Mouse (Mus musculus) spleen, adult 10 weeks (tissue): ENCODE measurements around the gene Bpifa1. TPM values are rescaled to one million over a fixed set of nuclear protein-coding genes. Genes with fewer than 3 reads are reported as not detected.

ENCODE experiments used
- polyA plus RNA-seq: library from polyadenylated mRNA; stranded (reverse); fragments of 350-450 nt; fragmentation: Illumina TruSeq; extraction: RNeasy Lipid Tissue Mini Kit (QIAGEN cat#74804); gene quantifications from one replicate; pipeline ENCODE4 v1.2.3, GENCODE M21; 2015; ENCODE audit warnings: low replicate concordance; ENCODE audit not compliant: insufficient read depth

Bpifa1 gene
- polyA plus RNA-seq, result not detected

GRCm38 (mm10) chr2:154142580-154142979 is at the start of gene Bpifa1:
TSS of gene Bpifa1 (plus strand) at chr2:154142880.

DNA sequence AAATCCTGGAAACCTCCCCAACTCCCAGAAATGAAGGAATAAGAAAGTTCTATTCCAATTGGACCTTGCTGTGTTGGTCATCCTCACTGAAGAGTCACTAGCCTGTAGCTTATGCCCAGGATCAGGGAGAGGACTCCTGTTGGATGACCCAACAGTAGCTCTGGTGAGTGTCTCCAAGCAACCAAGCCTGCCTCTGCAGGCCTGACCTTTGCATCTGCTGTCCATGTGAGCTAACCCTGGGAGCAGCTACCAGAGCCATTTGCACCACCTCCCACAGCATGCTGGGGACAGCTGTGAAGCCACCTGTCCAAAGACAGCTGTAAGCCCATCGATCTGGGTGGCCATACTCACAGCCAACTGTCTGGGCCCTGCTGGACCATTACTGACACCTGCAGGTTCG is 12.6 kb upstream of the Bpifa1 start, which contains the start of gene Bpifa3:
Gene Bpifa3 (plus strand): TSS at position 217 of the 400 bp plus-strand sequence.

GRCm38 (mm10) chr2:154162307-154162706 is 19.6 kb downstream of the Bpifa1 start, which contains the start of gene Bpifa5:
TSS of gene Bpifa5 (plus strand) at chr2:154162607.

DNA sequence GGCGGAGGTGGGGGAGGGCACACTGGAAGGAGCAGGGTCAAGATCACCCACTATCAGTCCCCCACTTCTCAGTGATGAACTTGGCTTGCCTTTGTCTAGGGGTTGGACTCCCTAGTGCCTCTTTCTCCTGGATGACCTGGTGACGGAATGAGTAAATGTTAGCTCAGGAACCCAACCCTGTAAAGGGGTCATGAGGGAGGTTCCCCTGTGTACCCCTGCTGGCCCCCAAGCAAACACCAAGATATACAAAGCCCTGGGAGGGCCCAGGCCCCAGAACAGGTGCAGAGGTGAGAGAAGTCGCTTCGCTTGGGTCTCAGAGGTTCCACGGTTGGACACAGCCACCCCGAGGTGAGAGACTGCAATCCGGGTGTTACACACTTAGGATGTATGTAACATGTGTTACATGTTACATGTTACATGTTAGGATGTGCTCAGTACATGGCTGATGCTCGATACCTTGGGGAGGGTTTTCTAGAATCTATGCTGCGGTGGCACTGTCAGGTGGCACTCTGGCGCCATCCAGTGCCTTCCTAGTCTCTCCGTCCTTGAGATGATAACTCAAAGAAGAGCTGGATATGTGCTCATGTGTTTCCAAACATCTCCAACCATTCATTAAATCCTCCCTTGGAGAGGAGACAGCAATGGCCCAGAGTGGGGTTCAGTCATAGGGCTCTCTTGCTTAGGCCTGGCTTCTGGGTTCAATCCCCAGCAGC is 48.0 kb downstream of the Bpifa1 start, which contains the start of gene Bpifb1:
Gene Bpifb1 (plus strand): TSS at position 273 of the 713 bp plus-strand sequence.

Other genes starting within 250 kb of the Bpifa1 start
- not detected for gene Bpifb6, start 242.5 kb upstream of the Bpifa1 start, polyA plus RNA-seq
- not detected for gene Bpifb3, start 224.7 kb upstream of the Bpifa1 start, polyA plus RNA-seq
- not detected for gene Bpifb4, start 204.7 kb upstream of the Bpifa1 start, polyA plus RNA-seq
- gene Bpifa6, start 167.9 kb upstream of the Bpifa1 start, polyA plus RNA-seq, result not detected
- gene Bpifa2, start 134.6 kb upstream of the Bpifa1 start, polyA plus RNA-seq, result not detected
- gene Bpifa3, start 12.5 kb upstream of the Bpifa1 start, polyA plus RNA-seq, result not detected
- gene Bpifa5, start 19.7 kb downstream of the Bpifa1 start, polyA plus RNA-seq, result not detected
- gene Bpifb1, start 47.9 kb downstream of the Bpifa1 start, polyA plus RNA-seq, result not detected
- not detected for gene Bpifb5, start 80.9 kb downstream of the Bpifa1 start, polyA plus RNA-seq
- gene Bpifb9a, start 115.0 kb downstream of the Bpifa1 start, polyA plus RNA-seq, result not detected
- gene Bpifb9b, start 164.3 kb downstream of the Bpifa1 start, polyA plus RNA-seq, result not detected
- 13.6 TPM for gene Cdk5rap1, start 230.1 kb downstream of the Bpifa1 start, polyA plus RNA-seq